Mouse (Mus musculus): Measurements from ENCODE around the gene Mthfd1l. TPM values are rescaled to one million over a fixed set of nuclear protein-coding genes. Genes with fewer than 3 reads are reported as not detected.
A peak's percentile ranks its signal among the peaks of the same experiment; 100 is the strongest.

Mthfd1l gene
- polyA plus RNA-seq, 1 experiment: 0.77 TPM

DNA sequence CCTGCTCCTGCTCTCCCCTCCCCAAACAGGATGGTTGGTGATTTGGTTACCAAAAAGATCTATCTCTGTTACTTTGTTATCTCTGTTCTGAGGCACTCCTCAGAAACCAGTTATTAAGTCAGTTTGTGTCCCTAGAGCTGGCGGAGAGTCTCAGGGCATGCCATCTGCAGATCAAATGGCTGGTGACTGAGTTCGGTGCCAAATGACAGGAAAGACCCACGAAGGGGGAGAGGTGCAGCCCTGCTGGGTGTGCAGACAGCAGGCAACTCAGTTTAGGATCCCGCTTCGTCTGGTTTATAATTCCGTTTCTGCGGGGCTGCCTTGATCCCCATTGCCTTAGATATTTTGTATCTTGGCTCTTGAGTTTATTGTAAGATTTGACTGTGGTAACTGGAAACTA is 168.8 kb downstream of the Mthfd1l start:
- 69% methylated on average over 7 of the region's 7 CpGs for WGBS
- Histone ChIP-seq H3K4me3 (ENCODE audit: insufficient read depth, low read depth, low read length) (no peak overlapping the region), H3K27me3 (replicated peaks; ENCODE audit: control insufficient read depth, insufficient read depth, low read length) (no peaks in the 10 kb centered on the region), H3K27ac (ENCODE audit: insufficient read depth, low read depth, low read length) (no peak overlapping the region), H3K36me3 (ENCODE audit: control insufficient read depth, insufficient read depth, low read length) (no peaks in the 10 kb centered on the region), H3K4me1 (ENCODE audit: control insufficient read depth, insufficient read depth, low read length) (no peaks in the 10 kb centered on the region)
- TF ChIP-seq POLR2A (IDR thresholded peaks at IDR 0.05; ENCODE audit: low read depth, low read length): no peak
- no peak for DNase-seq

DNA sequence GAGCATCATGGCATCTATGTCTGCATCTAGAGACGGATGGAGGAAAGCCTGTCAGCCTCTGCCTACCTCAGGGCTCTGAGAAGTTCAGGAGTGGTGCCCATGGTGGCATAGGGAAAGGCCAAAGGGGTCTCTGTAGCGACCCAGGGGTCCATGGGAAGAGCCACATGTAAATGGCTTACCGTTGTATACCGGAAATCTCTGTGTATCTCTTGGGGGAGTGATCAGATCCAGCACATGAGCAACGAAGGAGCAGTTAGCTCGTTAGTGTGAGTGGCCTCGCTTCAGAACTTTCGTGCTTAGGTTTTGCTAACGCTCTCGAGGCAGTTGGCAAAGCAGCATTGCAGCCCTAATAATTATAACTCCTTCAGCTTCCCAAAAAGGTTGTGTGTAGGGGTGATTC is 169.9 kb downstream of the Mthfd1l start:
- Histone ChIP-seq H3K4me1 (ENCODE audit: control insufficient read depth, insufficient read depth, low read length) (no peaks in the 10 kb centered on the region), H3K27me3 (replicated peaks; ENCODE audit: control insufficient read depth, insufficient read depth, low read length) (no peaks in the 10 kb centered on the region), H3K27ac (ENCODE audit: insufficient read depth, low read depth, low read length) (no peak overlapping the region), H3K36me3 (ENCODE audit: control insufficient read depth, insufficient read depth, low read length) (no peaks in the 10 kb centered on the region), H3K4me3 (ENCODE audit: insufficient read depth, low read depth, low read length) (no peak overlapping the region)
- no peak for DNase-seq
- 92% methylated on average over 10 of the region's 10 CpGs for WGBS
- no peak for TF ChIP-seq CTCF (conservative IDR thresholded peaks at IDR 0.05; ENCODE audit: insufficient read depth, insufficient read length, low read depth, low read length)
- TF ChIP-seq POLR2A (IDR thresholded peaks at IDR 0.05; ENCODE audit: low read depth, low read length): no peak

DNA sequence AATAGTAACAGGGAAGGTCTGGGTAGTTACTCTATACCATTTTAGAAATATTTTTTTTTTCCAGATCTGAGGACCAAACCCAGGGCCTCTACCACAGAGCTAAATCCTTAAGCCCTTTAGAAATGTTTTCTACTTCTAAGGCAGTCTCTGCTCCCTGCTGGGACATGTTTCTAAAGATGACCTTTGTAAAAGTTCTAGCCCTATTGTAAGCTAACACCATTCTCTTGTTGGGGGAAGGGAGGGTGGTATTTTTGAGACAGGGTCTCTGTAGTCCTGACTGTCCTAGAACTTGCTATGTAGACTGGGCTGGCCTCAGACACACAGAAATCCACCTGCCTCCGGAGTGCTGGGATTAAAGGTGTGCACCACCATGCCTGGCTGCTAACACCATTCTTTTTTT is 170.5 kb downstream of the Mthfd1l start:
- no peak for TF ChIP-seq CTCF (conservative IDR thresholded peaks at IDR 0.05; ENCODE audit: insufficient read depth, insufficient read length, low read depth, low read length)
- no peak for TF ChIP-seq POLR2A (IDR thresholded peaks at IDR 0.05; ENCODE audit: low read depth, low read length)
- no peak overlapping the region for H3K4me3 ChIP-seq (ENCODE audit: insufficient read depth, low read depth, low read length)
- H3K27ac ChIP-seq (ENCODE audit: insufficient read depth, low read depth, low read length): no peak overlapping the region
- WGBS: 85% methylated on average over 1 of the region's 1 CpGs
- no peaks in the 10 kb centered on the region for H3K36me3 ChIP-seq (ENCODE audit: control insufficient read depth, insufficient read depth, low read length)
- no peak for DNase-seq
- H3K4me1 ChIP-seq (ENCODE audit: control insufficient read depth, insufficient read depth, low read length): no peaks in the 10 kb centered on the region
- H3K27me3 ChIP-seq (replicated peaks; ENCODE audit: control insufficient read depth, insufficient read depth, low read length): no peaks in the 10 kb centered on the region

DNA sequence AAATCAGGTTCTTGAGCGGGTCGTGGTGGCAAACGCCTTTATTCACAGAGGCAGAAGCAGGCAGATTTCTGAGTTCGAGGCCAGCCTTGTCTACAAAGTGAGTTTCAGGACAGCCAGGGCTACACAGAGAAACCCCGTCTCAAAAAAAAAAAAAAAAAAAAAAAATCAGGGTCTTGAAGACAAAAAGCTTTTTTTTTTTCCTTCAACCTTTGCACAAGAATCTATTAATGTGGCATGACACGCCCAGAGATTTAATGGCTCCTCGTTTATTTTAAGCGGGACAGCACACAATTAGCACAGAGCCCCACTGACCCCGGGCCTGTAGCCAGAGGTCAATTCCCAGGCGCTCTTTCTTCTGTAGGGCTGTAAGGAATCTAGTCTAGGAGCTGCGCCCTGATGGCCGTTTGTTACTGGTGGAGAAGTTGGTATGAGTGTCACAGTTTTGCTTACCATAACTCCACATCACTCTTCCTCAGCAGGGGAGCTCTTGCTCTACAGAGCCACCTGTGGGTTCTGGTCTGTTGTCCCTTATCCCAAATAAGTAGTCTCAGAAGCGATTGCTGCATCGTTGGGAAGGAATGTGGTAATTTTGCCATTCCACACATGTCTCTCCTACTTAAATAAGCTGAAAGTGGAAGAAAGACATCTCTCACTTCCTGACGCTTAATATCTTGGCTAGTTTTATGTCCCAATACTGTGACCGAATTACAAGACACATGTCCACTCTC is 172.3 kb downstream of the Mthfd1l start:
- peak; percentile 42 for DNase-seq
- 62% methylated on average over 16 of the region's 16 CpGs for WGBS
- Histone ChIP-seq H3K4me3 (ENCODE audit: insufficient read depth, low read depth, low read length) (no peak overlapping the region), H3K27me3 (replicated peaks; ENCODE audit: control insufficient read depth, insufficient read depth, low read length) (no peaks in the 10 kb centered on the region), H3K36me3 (ENCODE audit: control insufficient read depth, insufficient read depth, low read length) (no peaks in the 10 kb centered on the region), H3K27ac (ENCODE audit: insufficient read depth, low read depth, low read length) (no peak overlapping the region), H3K4me1 (ENCODE audit: control insufficient read depth, insufficient read depth, low read length) (no peaks in the 10 kb centered on the region)
- TF ChIP-seq POLR2A (IDR thresholded peaks at IDR 0.05; ENCODE audit: low read depth, low read length): no peak
- TF ChIP-seq CTCF (conservative IDR thresholded peaks at IDR 0.05; ENCODE audit: insufficient read depth, insufficient read length, low read depth, low read length): no peak

DNA sequence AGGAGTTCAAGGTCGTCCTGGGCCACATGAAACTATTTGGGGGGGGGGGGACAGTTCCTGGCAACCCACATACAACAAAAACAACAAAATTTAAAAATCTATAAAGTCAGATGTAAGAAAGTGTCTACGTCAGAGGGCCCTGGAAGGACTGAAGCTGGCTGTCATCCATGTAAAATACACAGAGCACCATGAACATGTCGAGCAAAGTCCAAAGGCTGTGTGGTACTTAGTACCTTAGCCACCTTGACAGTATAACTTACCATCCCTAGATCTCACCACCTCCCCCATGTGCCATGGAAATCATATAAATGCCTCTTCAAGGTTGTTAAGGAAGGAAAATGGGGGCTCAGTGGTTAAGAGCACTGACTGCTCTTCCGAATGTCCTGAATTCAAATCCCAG is 174.0 kb downstream of the Mthfd1l start:
- WGBS: 76% methylated on average over 4 of the region's 4 CpGs
- no peak for TF ChIP-seq POLR2A (IDR thresholded peaks at IDR 0.05; ENCODE audit: low read depth, low read length)
- no peaks in the 10 kb centered on the region for H3K36me3 ChIP-seq (ENCODE audit: control insufficient read depth, insufficient read depth, low read length)
- H3K27me3 ChIP-seq (replicated peaks; ENCODE audit: control insufficient read depth, insufficient read depth, low read length): no peaks in the 10 kb centered on the region
- no peak overlapping the region for H3K27ac ChIP-seq (ENCODE audit: insufficient read depth, low read depth, low read length)
- DNase-seq: peak; percentile 33
- no peaks in the 10 kb centered on the region for H3K4me1 ChIP-seq (ENCODE audit: control insufficient read depth, insufficient read depth, low read length)
- no peak overlapping the region for H3K4me3 ChIP-seq (ENCODE audit: insufficient read depth, low read depth, low read length)

DNA sequence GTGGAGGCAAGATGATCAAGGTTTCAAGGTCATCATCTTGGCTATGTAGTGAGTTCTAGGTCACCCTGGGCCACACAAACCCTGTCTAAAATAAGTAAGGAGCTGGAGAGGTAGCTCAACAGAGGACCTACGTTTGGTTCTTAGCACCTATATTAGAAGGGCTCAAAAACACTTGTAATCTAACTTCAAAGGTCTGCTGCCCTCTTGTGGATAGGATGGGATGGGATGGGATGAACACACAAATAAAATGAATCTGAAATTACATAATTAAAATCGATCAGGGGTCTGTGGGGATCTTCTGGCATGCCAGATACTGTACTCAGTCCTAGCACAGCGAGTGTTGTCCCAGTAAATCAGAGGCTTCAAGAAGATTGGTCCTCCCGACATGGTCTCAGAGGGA is 178.2 kb downstream of the Mthfd1l start:
- WGBS: 92% methylated on average over 4 of the region's 4 CpGs
- no peak for DNase-seq
- no peaks in the 10 kb centered on the region for H3K36me3 ChIP-seq (ENCODE audit: control insufficient read depth, insufficient read depth, low read length)
- H3K4me1 ChIP-seq (ENCODE audit: control insufficient read depth, insufficient read depth, low read length): no peaks in the 10 kb centered on the region
- TF ChIP-seq CTCF (conservative IDR thresholded peaks at IDR 0.05; ENCODE audit: insufficient read depth, insufficient read length, low read depth, low read length): no peak
- TF ChIP-seq POLR2A (IDR thresholded peaks at IDR 0.05; ENCODE audit: low read depth, low read length): no peak
- H3K4me3 ChIP-seq (ENCODE audit: insufficient read depth, low read depth, low read length): no peak overlapping the region
- no peak overlapping the region for H3K27ac ChIP-seq (ENCODE audit: insufficient read depth, low read depth, low read length)
- H3K27me3 ChIP-seq (replicated peaks; ENCODE audit: control insufficient read depth, insufficient read depth, low read length): no peaks in the 10 kb centered on the region

DNA sequence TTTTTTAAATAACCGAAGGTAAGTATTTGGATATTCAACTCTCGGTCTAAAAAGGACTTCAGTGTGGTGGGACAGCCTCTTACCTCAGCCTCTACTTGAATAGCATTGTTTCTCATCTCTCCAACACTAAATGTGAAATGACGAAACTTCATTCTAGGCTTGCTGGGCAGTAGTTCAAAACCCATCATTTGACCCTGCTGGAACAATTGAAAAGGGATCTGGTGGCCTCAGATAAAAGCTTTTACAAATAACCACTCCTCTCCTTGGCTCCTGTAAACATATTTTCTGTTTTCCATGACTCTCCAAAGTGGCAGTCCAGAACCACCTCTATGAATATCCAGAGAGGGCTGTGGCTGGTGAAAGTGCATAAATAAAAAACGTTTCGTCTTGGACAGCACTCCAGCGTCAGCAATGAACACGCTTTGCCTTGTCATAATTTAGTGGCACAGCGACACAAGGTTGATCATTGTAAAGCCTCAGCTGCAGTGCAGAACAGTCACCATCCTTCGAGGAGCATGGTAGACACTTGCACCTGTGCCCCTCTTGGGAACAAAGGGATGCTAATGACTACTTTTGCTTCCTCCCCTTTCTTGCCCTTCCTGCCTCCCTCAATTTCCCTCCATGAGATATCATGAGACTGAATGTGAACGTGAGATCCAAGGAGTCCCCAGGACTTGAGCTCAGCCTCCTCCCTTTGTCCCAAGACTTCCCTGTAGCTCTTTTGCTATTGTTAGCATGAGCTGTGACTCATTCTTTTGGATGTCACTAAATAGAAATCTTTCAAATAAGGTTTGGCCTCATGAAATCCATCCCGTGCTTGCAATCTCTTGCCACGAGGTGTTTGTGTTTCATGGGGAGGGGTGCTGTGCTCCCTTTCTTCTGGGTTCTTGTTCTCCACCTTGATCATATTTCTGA is 179.2 kb downstream of the Mthfd1l start:
- no peaks in the 10 kb centered on the region for H3K36me3 ChIP-seq (ENCODE audit: control insufficient read depth, insufficient read depth, low read length)
- TF ChIP-seq POLR2A (IDR thresholded peaks at IDR 0.05; ENCODE audit: low read depth, low read length) (no peak), CTCF (conservative IDR thresholded peaks at IDR 0.05; ENCODE audit: insufficient read depth, insufficient read length, low read depth, low read length) (no peak)
- 75% methylated on average over 12 of the region's 12 CpGs for WGBS
- no peak overlapping the region for H3K27ac ChIP-seq (ENCODE audit: insufficient read depth, low read depth, low read length)
- no peaks in the 10 kb centered on the region for H3K27me3 ChIP-seq (replicated peaks; ENCODE audit: control insufficient read depth, insufficient read depth, low read length)
- no peak overlapping the region for H3K4me3 ChIP-seq (ENCODE audit: insufficient read depth, low read depth, low read length)
- no peak for DNase-seq
- no peaks in the 10 kb centered on the region for H3K4me1 ChIP-seq (ENCODE audit: control insufficient read depth, insufficient read depth, low read length)

All from kidney, adult 2 months (tissue).